Mouse (Mus musculus): ENCODE results near the gene Gm20388.
A peak's percentile ranks its signal among the peaks of the same experiment; 100 is the strongest.

Gene Gm20388

DNA sequence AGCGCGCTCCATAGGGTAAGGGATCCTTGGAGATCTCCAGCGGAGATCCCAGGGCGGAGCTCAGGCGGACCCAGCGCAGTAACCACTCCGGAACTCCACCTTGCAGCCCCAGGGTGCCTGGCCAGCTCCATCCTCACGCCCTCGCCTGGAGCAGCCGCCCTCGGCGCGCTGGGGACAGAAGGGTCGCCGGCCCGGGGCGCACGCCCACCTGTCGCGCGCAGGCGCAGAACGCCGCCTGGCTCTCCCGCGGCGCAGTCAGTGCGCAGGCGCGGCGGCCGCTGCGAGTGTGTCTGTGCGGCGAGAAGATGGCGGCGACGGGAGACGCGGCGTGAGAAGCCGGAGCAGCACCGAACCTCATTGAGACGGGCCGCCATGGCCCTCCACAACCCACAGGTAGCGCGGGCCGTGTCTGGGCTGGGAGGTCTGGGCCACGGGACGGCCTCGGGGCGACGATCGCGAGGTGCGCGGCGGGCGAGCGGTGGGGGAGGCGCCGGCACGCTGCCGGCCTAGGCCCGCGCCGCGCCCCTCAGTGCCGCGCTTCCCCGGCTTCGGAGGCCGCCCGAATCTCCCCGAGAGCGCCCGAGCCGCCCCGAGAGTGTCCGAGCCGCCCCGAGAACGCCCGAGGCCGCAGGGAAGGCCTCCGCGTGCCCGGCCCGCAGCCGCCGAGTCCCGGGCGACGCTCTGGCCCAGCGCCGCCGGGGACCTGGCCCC, at the start of gene Gm20388:
Gene Gm20388, plus strand, starts transcription at position 295 of the 711 bp plus-strand sequence.
- peak; percentile 95 for DNase-seq (ENCODE audit: low spot score)

DNA sequence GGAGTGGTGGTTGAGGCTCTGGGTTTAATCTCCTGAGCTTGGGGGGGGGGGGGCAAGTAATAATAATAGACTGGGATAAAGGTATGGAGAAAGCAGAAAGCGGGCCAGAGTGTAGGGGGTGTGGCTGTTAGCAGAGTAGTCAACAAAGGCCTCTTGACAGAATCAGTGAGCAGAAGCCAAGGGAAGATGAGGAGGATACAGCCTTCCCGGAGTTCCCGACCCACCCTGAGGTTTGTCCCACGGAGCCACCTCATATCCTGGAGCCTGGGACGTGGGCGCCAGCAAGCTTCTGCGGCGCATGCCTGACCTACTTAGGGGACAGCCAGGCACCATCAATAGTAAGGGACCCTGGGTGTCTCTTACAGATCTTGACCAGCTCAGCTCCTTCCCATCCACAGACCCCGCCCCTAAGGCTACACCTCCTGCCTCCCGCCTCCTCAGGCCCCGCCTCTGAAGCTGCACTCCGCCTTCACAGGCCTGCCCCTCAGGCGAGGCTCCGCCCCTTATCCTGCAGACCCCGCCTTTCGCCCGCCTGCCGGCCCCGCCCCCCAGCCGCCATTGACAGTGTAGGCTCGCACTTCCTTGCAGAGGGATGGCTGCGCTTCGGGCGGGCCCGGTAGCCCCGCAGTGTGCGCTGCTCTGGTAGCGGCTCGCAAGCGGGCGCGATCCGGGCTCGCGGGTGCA, 48.8 kb upstream of the Gm20388 start, which contains the start of gene Klhl36:
Gene Klhl36, plus strand, starts transcription at position 561 of the 684 bp plus-strand sequence.
- DNase-seq (ENCODE audit: low spot score) = peak; percentile 97

DNA sequence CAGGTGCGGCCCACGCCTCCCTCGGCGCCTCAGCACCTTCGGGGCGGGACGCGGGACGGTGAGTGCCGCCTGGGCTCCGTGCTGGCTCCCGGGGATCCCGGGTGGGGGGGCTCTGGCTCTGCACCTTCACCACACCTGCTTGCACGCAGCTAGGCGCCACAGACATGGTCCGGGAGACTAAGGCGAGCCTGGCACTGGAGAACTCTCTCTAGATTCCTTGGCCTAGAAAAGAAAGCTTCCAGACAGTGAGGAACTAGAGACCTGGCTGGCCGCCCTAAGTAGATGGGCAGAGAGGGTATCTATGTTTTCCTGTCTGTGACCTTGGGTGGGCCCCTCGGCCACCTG, 48.3 kb upstream of the Gm20388 start:
- no peak for DNase-seq (ENCODE audit: low spot score)

GRCm38 (mm10) chr8:119862749-119863148, 47.9 kb upstream of the Gm20388 start:
- DNase-seq (ENCODE audit: low spot score) = no peak

GRCm38 (mm10) chr8:119869616-119870015, 41.0 kb upstream of the Gm20388 start:
- DNase-seq (ENCODE audit: low spot score) = no peak

DNA sequence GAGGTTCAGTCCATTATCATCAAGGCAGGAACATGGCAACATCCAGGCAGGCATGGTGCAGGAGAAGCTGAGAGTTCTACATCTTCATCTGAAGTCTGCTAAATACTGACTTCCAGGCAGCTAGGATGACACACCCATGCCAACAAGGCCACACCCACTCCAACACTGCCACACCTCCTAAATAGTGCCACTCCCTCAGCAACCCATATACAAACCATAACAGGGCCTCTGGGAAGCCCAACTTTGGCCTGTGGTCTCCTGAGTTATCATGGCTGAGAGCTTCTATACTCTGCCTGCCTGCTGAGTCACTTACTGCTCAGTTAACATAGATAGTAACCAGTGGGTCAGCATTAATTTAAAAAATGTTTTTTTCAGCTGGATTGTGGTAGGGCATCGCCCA, 37.5 kb upstream of the Gm20388 start:
- DNase-seq (ENCODE audit: low spot score) = no peak

DNA sequence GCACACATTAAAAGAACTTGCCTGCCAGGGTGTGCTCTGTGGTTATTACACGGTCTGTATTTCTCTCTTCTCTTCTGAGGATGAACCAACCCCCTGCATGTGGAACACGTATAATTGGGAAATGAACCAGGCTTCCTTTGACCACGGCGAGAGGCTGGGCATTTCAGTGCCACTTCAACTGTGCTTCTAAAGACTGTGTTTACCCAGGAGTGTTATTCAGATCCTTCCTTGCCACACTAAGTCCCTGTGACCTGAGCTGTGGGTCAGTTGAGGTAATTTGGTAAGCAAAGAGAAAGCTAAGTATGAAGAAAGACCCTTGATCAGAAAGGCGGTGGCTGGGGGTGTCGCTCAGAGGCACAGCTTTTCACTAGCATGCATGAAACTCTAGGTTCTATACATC, 29.3 kb upstream of the Gm20388 start:
- no peak for DNase-seq (ENCODE audit: low spot score)

- no peak for DNase-seq (ENCODE audit: low spot score)
Observed at GRCm38 (mm10) chr8:119881917-119882316, 28.7 kb upstream of the Gm20388 start.

DNA sequence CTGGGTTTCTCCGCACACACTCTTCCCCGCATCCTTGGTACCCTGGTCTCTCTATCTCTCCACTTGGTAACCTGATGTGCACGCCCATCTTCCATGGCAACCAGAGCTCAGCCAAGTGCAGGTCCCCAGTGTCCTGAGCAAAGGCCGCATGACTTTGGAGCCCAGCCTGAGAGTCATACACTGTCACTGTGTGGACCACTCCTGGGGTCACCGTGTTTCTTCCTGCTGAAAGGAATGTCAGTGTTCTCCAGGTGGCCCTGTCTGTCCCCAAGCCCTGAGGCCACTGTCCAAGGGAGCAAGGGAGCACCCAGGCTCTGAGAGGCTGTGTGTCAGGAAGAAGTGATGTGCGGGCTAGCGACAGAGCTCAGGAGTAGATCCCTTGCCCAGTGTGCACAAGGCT, 27.4 kb upstream of the Gm20388 start:
- no peak for DNase-seq (ENCODE audit: low spot score)

DNA sequence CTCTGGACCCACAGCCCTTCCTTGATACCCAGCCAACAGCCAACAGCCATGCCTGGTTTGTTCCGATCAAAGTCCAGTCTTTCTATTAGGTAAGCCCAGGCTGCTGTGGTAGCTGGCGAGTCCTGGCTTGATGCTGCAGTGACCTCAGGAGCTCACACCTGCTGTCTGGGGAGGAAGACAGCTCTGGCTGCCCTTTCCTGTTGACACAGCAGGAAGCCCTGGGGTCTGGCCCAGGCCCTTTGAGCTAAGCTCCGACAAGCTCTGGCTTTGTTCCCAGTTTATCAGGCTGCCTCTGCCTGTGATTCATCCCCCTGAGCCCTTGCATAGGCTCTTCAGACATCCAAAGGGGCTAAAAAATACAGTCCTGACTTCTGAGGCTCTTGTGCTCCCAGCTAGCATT, 25.0 kb upstream of the Gm20388 start:
- no peak for DNase-seq (ENCODE audit: low spot score)

DNA sequence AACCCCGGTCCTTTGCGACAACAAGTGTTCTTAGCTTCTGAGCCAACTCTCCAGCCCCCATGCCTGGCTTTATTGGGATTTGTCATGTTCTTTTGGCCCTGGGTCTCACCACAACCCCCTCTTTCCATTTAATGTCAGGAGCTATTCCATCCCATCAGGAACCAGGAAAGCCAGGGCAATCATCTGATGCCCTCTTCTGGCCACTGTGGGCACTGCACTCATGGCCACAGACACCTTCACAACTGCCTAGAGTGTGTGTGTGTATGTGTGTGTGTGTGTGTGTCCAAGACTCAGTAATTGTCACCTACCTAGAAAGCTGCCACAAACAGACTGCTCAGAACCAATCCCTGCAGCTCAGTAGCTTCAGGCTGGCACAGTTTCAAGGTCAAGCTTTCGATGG, 23.5 kb upstream of the Gm20388 start:
- DNase-seq (ENCODE audit: low spot score) = peak; percentile 53

GRCm38 (mm10) chr8:119888012-119888411, 22.6 kb upstream of the Gm20388 start:
- no peak for DNase-seq (ENCODE audit: low spot score)

- DNase-seq (ENCODE audit: low spot score) = no peak
Observed at GRCm38 (mm10) chr8:119897069-119897468, 13.6 kb upstream of the Gm20388 start.

GRCm38 (mm10) chr8:119897933-119898332, 12.7 kb upstream of the Gm20388 start:
- DNase-seq (ENCODE audit: low spot score) = no peak

- DNase-seq (ENCODE audit: low spot score) = no peak
Observed at GRCm38 (mm10) chr8:119901349-119901748, 9.3 kb upstream of the Gm20388 start.

- DNase-seq (ENCODE audit: low spot score) = no peak
Observed at GRCm38 (mm10) chr8:119901952-119902351, 8.7 kb upstream of the Gm20388 start.

GRCm38 (mm10) chr8:119904323-119904911, 6.2 kb upstream of the Gm20388 start:
- no peak for DNase-seq (ENCODE audit: low spot score)

DNA sequence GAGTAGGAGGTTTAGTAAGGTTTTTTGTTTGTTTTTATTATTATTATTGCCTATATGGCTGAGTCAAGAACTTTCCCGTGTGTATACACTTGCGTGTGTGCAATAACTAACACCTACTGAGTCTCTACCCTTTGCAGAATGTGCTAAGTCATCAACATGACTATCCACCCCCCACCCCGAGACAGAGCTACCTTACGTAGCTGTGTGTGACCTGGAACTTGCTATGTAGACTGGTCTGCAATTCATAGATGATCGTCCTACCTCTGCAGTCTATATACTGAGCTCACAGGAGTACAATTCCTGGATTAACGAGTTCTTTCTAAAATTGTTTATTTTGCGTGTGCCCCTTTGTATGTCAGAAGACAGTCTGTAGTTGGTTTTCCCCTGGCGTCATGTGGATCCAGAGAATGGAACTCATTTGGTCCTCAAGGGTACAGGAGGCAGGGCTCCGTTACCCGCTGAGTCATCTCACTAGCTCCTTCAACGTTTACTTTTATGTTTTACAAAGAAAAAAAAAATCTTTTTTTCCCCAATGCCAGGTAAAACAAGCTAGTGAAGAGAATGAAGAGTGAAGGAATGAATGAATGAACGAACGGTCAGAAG, 596 bp upstream of the Gm20388 start, which contains the start of gene Usp10:
Gene Usp10, plus strand, starts transcription at position 417 of the 603 bp plus-strand sequence.
- no peak for DNase-seq (ENCODE audit: low spot score)

DNA sequence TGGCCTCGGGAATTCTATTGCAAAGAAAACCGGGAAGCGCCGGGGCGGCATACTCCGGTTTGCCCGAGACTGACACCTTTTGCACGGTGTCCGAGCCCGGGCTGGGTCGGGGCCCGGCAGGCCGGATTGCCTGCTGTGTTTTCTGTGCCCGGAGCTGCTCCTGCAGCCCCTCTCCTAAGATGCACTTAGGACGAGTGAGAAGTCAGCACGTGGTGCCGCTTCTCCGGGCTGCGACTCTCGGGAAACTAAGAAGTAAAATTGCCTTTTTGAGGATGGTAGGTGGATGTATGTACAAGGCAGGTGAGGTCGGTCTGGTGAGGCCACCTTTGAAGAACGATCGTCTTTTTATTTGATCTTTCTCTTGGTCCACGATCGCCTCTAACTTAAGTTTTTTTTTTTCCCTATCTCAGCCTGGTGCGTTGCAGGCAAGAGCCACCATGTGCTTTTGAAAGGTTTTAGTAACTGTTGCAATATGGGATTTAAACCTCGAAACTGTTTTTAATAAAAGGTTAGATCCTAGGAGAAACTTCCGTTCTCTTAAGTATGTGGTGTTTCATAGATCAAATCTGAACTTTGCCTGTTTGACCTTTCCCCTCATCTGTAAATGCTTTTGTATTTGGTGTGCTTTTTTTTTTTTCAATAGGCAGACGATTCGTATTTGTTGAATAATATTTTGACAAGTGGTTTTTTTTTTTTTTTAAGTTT, 769 bp downstream of the Gm20388 start:
- no peak for DNase-seq (ENCODE audit: low spot score)

- DNase-seq (ENCODE audit: low spot score) = no peak
Observed at GRCm38 (mm10) chr8:119912643-119913042, 2.0 kb downstream of the Gm20388 start.

DNA sequence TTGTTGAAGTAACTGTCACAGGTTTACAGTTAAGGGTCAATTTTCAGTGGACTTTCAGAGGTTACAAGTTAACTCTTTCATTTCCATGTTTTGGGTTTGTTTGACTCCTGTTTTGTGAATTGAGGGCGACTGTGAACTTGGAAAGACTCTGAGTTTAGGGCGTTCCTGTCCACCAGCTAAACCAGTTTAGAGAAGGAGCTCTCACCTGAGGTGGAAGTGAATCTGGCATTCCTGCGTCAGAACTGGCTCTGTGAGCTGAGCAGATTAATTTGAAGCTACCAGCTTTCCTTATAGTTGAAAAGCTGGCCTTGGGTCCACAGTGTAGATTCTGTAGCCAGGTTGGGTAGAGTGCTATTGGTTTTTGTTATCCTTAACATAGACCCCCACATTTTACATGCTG, 2.5 kb downstream of the Gm20388 start:
- no peak for DNase-seq (ENCODE audit: low spot score)

- no peak for DNase-seq (ENCODE audit: low spot score)
Observed at GRCm38 (mm10) chr8:119914161-119914560, 3.5 kb downstream of the Gm20388 start.

Measured in retina, embryonic 14.5 days (tissue).